Mouse (Mus musculus) MEL (cell line): ENCODE results near the gene Ranbp17. TPM values are rescaled to one million over a fixed set of nuclear protein-coding genes. Genes with fewer than 3 reads are reported as not detected.

Experiments used
- DNase-seq: peaks from one replicate; pipeline ENCODE4 v3.0.0; 2011; ENCODE audit warnings: low read depth, low spot score
- H3K27ac ChIP-seq: 2 replicates; pipeline ENCODE4 v1.5.1; 2012; ENCODE audit warnings: low read depth, mild to moderate bottlenecking, control low read depth, low read length, moderate library complexity; ENCODE audit not compliant: control insufficient read depth
- H3K27me3 ChIP-seq, 2 experiments: fragments of 150-350 bp in 1 of 2; sonication (generic) in 1 of 2; 2 replicates each; pipeline ENCODE4 v1.6.1; 2012; ENCODE audit warnings: low read length in 2 of 2, mild to moderate bottlenecking in 2 of 2, improper control_type of control experiment in 1 of 2, moderate library complexity in 1 of 2; ENCODE audit not compliant: insufficient read depth in 2 of 2, control insufficient read depth in 1 of 2
- H3K36me3 ChIP-seq, 2 experiments: 2 replicates each; pipeline ENCODE4 v1.6.1; 2012 to 2014; ENCODE audit warnings: low read length in 2 of 2, improper control_type of control experiment in 1 of 2, inconsistent platforms in 1 of 2, mild to moderate bottlenecking in 1 of 2; ENCODE audit not compliant: insufficient read depth in 2 of 2, control insufficient read depth in 1 of 2
- H3K4me1 ChIP-seq, 2 experiments: fragments of 150-350 bp in 1 of 2; sonication (generic) in 1 of 2; 2 replicates each; pipeline ENCODE4 v1.6.1; 2012; ENCODE audit warnings: low read length in 2 of 2, improper control_type of control experiment in 1 of 2, mild to moderate bottlenecking in 1 of 2; ENCODE audit not compliant: insufficient read depth in 2 of 2, control insufficient read depth in 1 of 2
- H3K4me3 ChIP-seq, 2 experiments: fragments of 150-350 bp in 1 of 2; sonication (generic) in 1 of 2; 2 replicates each; pipeline ENCODE4 v1.5.1; 2012; ENCODE audit warnings: low read depth in 2 of 2, low read length in 2 of 2, mild to moderate bottlenecking in 2 of 2, moderate library complexity in 2 of 2, control low read depth in 1 of 2, improper control_type of control experiment in 1 of 2; ENCODE audit not compliant: control insufficient read depth in 1 of 2, insufficient read depth in 1 of 2
- H3K79me2 ChIP-seq: 2 replicates; pipeline ENCODE4 v1.6.1; 2012; ENCODE audit warnings: mild to moderate bottlenecking, low read length, moderate library complexity; ENCODE audit not compliant: control insufficient read depth, poor library complexity, insufficient read depth
- H3K9ac ChIP-seq: 2 replicates; pipeline ENCODE4 v1.6.1; 2012; ENCODE audit warnings: low read depth, mild to moderate bottlenecking, control low read depth, low read length, moderate library complexity; ENCODE audit not compliant: control insufficient read depth, poor library complexity, severe bottlenecking
- H3K9me3 ChIP-seq: fragments of 150-350 bp; sonication (generic); replicated peaks from 2 replicates; pipeline ENCODE4 v1.6.1; 2012; ENCODE audit warnings: mild to moderate bottlenecking, low read length, improper control_type of control experiment, moderate library complexity; ENCODE audit not compliant: insufficient read depth
- BHLHE40 ChIP-seq: IDR thresholded peaks from 2 replicates; pipeline ENCODE4 v1.6.1; 2012; ENCODE audit warnings: low read depth, mild to moderate bottlenecking, inconsistent platforms, low read length, improper control_type of control experiment, borderline replicate concordance
- CTCF ChIP-seq, 3 experiments: IDR thresholded peaks in 2 of 3; conservative IDR thresholded peaks in 1 of 3; 2 replicates each; pipeline ENCODE4 v1.5.1; 2011 to 2012; ENCODE audit warnings: low read length in 3 of 3, low read depth in 2 of 3, mild to moderate bottlenecking in 2 of 3, improper control_type of control experiment in 1 of 3, inconsistent platforms in 1 of 3, mixed read lengths in 1 of 3, moderate library complexity in 1 of 3; ENCODE audit not compliant: control insufficient read depth in 1 of 3, insufficient read depth in 1 of 3, poor library complexity in 1 of 3, severe bottlenecking in 1 of 3
- ELF1 ChIP-seq: IDR thresholded peaks from 2 replicates; pipeline ENCODE4 v1.6.1; 2014; ENCODE audit warnings: low read depth, mild to moderate bottlenecking, inconsistent platforms, low read length, improper control_type of control experiment, moderate library complexity
- GABPA ChIP-seq: IDR thresholded peaks from 2 replicates; pipeline ENCODE4 v1.6.1; 2012; ENCODE audit warnings: low read depth, mild to moderate bottlenecking, inconsistent platforms, low read length, improper control_type of control experiment, moderate library complexity
- GATA1 ChIP-seq: IDR thresholded peaks from 2 replicates; pipeline ENCODE4 v1.6.1; 2011; ENCODE audit warnings: low read depth, low read length, improper control_type of control experiment
- HCFC1 ChIP-seq: IDR thresholded peaks from 2 replicates; pipeline ENCODE4 v1.6.1; 2012; ENCODE audit warnings: low read depth, mild to moderate bottlenecking, inconsistent platforms, low read length, improper control_type of control experiment, moderate library complexity
- MAFK ChIP-seq: IDR thresholded peaks from 2 replicates; pipeline ENCODE4 v1.6.1; 2011; ENCODE audit warnings: low read depth, mild to moderate bottlenecking, low read length, improper control_type of control experiment, borderline replicate concordance
- MAZ ChIP-seq: IDR thresholded peaks from 2 replicates; pipeline ENCODE4 v1.6.1; 2012; ENCODE audit warnings: low read depth, mild to moderate bottlenecking, inconsistent platforms, low read length, improper control_type of control experiment
- MXI1 ChIP-seq: IDR thresholded peaks from 2 replicates; pipeline ENCODE4 v1.6.1; 2011; ENCODE audit warnings: mild to moderate bottlenecking, low read depth, low read length, improper control_type of control experiment
- MYC ChIP-seq: IDR thresholded peaks from 2 replicates; pipeline ENCODE4 v1.6.1; 2011; ENCODE audit warnings: low read depth, mild to moderate bottlenecking, low read length, improper control_type of control experiment, moderate library complexity
- RAD21 ChIP-seq: IDR thresholded peaks from 2 replicates; pipeline ENCODE4 v1.6.1; 2011; ENCODE audit warnings: mild to moderate bottlenecking, low read depth, low read length, improper control_type of control experiment
- RCOR1 ChIP-seq: IDR thresholded peaks from 2 replicates; pipeline ENCODE4 v1.6.1; 2012; ENCODE audit warnings: low read depth, mild to moderate bottlenecking, inconsistent platforms, low read length, improper control_type of control experiment
- SIN3A ChIP-seq: IDR thresholded peaks from 2 replicates; pipeline ENCODE4 v1.6.1; 2012; ENCODE audit warnings: low read length, improper control_type of control experiment, inconsistent platforms
- SMC3 ChIP-seq: IDR thresholded peaks from 2 replicates; pipeline ENCODE4 v1.6.1; 2011; ENCODE audit warnings: low read depth, low read length, improper control_type of control experiment
- TCF12 ChIP-seq: IDR thresholded peaks from 2 replicates; pipeline ENCODE4 v1.6.1; 2014; ENCODE audit warnings: low read depth, mild to moderate bottlenecking, inconsistent platforms, low read length, improper control_type of control experiment, moderate library complexity
- UBTF ChIP-seq: IDR thresholded peaks from 2 replicates; pipeline ENCODE4 v1.6.1; 2012; ENCODE audit warnings: low read depth, mild to moderate bottlenecking, inconsistent platforms, low read length, improper control_type of control experiment, moderate library complexity, borderline replicate concordance; ENCODE audit not compliant: insufficient read depth
- USF1 ChIP-seq: IDR thresholded peaks from 2 replicates; pipeline ENCODE4 v1.6.1; 2014; ENCODE audit warnings: low read depth, mild to moderate bottlenecking, inconsistent platforms, low read length, improper control_type of control experiment, moderate library complexity
- USF2 ChIP-seq, 2 experiments: IDR thresholded peaks; 2 replicates each; pipeline ENCODE4 v1.6.1; 2011 to 2012; ENCODE audit warnings: improper control_type of control experiment in 2 of 2, low read length in 2 of 2, borderline replicate concordance in 1 of 2, inconsistent platforms in 1 of 2, low read depth in 1 of 2, mild to moderate bottlenecking in 1 of 2; ENCODE audit not compliant: insufficient read depth in 1 of 2
- polyA plus RNA-seq, 2 experiments: library from polyadenylated mRNA; stranded (reverse) in 1 of 2; unstranded in 1 of 2; fragments of >175 nt in 1 of 2; fragments of >200 nt in 1 of 2; gene quantifications; 2 replicates each; pipeline versions ENCODE4 v1.2.1 to v1.2.4; 2012; ENCODE audit warnings: low replicate concordance in 2 of 2, low read depth in 1 of 2; ENCODE audit not compliant: insufficient read length in 2 of 2, insufficient read depth in 1 of 2, missing spikeins in 1 of 2
- total RNA-seq: library from RNA; depleted of rRNA; stranded (reverse); fragments of 300-350 nt; gene quantifications from 2 replicates; pipeline ENCODE4 v1.2.3, GENCODE M21; 2012

The Ranbp17 gene
- total and polyA plus RNA-seq, 3 experiments, result not detected

- no peaks in the 10 kb centered on the region for H3K4me1 ChIP-seq
- no peak overlapping the region for H3K9ac ChIP-seq
- H3K9me3 ChIP-seq, result no peaks in the 10 kb centered on the region
- H3K36me3 ChIP-seq, result no peaks in the 10 kb centered on the region
- no peak overlapping the region for H3K4me3 ChIP-seq
- H3K27me3 ChIP-seq, result peaks cover 22 to 33% of the 10 kb centered on the region in 2 experiments
- DNase-seq, result no peak
- no peak overlapping the region for H3K27ac ChIP-seq
- no peak for TF ChIP-seq MXI1
- no peak for TF ChIP-seq USF2 (IDR thresholded peaks at IDR 0.05; ENCODE audit: borderline replicate concordance in 1 of 2, insufficient read depth in 1 of 2, low read depth in 1 of 2, low read length in 2 of 2)
- no peak for TF ChIP-seq ELF1
- TF ChIP-seq HCFC1, result no peak
- TF ChIP-seq TCF12, result no peak
- no peak for TF ChIP-seq GATA1
- no peaks in the 10 kb centered on the region for H3K79me2 ChIP-seq
Observed at GRCm38 (mm10) chr11:33175768-33176167, 337.8 kb downstream of the Ranbp17 start.

GRCm38 (mm10) chr11:33170489-33170888 is 343.1 kb downstream of the Ranbp17 start:
- Histone ChIP-seq H3K4me3 (no peak overlapping the region), H3K79me2 (no peaks in the 10 kb centered on the region), H3K36me3 (no peaks in the 10 kb centered on the region), H3K4me1 (no peaks in the 10 kb centered on the region), H3K9me3 (no peaks in the 10 kb centered on the region), H3K9ac (no peak overlapping the region), H3K27ac (no peak overlapping the region), H3K27me3 (peaks cover 20 to 31% of the 10 kb centered on the region in 2 experiments)
- TF ChIP-seq RCOR1 (peak; percentile 57), RAD21 (peak; percentile 76), HCFC1 (0 out of 2 replicates have a peak, but pooled peaks have one; percentile 14), MAZ (peak; percentile 44; the same call in 1 of the 2 replicates), SMC3 (peak; percentile 87), CTCF (IDR thresholded peaks at IDR 0.05 in 2 of 3, conservative IDR thresholded peaks at IDR 0.05 in 1 of 3; ENCODE audit: control insufficient read depth in 1 of 3, insufficient read depth in 1 of 3, low read depth in 2 of 3, low read length in 3 of 3, poor library complexity in 1 of 3, severe bottlenecking in 1 of 3) (peak; percentile 86 to 93 (median 88)), MAFK (no peak), USF1 (no peak), GABPA (no peak), UBTF (no peak), BHLHE40 (peak; percentile 42; the same call in 1 of the 2 replicates), TCF12 (no peak), ELF1 (no peak), SIN3A (0 out of 2 replicates have a peak, but pooled peaks have one; percentile 34), MYC (0 out of 2 replicates have a peak, but pooled peaks have one; percentile 18)
- DNase-seq, result peak; percentile 80
